Mouse (Mus musculus): ENCODE measurements at regions not wholly inside any gene's neighbourhood (a gene's known extent, or its start where the extent isn't known, plus 50 kb on each side); places are given as distances from the start of the nearest gene placed in this dataset.

- Histone ChIP-seq H3K4me3 (no peak overlapping the region), H3K9ac (replicated peaks) (no peak overlapping the region), H3K36me3 (no peaks in the 10 kb centered on the region), H3K4me2 (replicated peaks) (no peak overlapping the region), H3K9me3 (no peaks in the 10 kb centered on the region), H3K27me3 (no peaks in the 10 kb centered on the region), H3K27ac (replicated peaks) (no peak overlapping the region), H3K4me1 (peaks cover 7% of the 10 kb centered on the region; the same call in 1 of the 2 replicates)
- 60% methylated on average over 15 of the region's 15 CpGs for WGBS
- no peak for ATAC-seq (ENCODE audit: low FRiP score, low read depth)
Observed at GRCm38 (mm10) chr1:153997201-153998181, 97.5 kb upstream of the Teddm2 start.

GRCm38 (mm10) chr1:153999776-154000175, 99.7 kb upstream of the Teddm2 start:
- Histone ChIP-seq H3K36me3 (no peaks in the 10 kb centered on the region), H3K27me3 (no peaks in the 10 kb centered on the region), H3K27ac (replicated peaks) (no peak overlapping the region), H3K9ac (replicated peaks) (no peak overlapping the region), H3K4me1 (peaks cover 7% of the 10 kb centered on the region; the same call in 1 of the 2 replicates), H3K4me3 (no peak overlapping the region), H3K9me3 (no peaks in the 10 kb centered on the region), H3K4me2 (replicated peaks) (no peak overlapping the region)
- WGBS: 71% methylated on average over 6 of the region's 6 CpGs
- no peak for ATAC-seq (ENCODE audit: low FRiP score, low read depth)

GRCm38 (mm10) chr1:154003669-154004068, 103.6 kb upstream of the Teddm2 start:
- H3K4me2 ChIP-seq (replicated peaks): no peak overlapping the region
- no peak overlapping the region for H3K27ac ChIP-seq (replicated peaks)
- no peaks in the 10 kb centered on the region for H3K36me3 ChIP-seq
- WGBS: 91% methylated on average over 7 of the region's 7 CpGs
- H3K27me3 ChIP-seq: no peaks in the 10 kb centered on the region
- no peaks in the 10 kb centered on the region for H3K4me1 ChIP-seq
- H3K4me3 ChIP-seq: no peak overlapping the region
- ATAC-seq (ENCODE audit: low FRiP score, low read depth): no peak
- no peaks in the 10 kb centered on the region for H3K9me3 ChIP-seq
- H3K9ac ChIP-seq (replicated peaks): no peak overlapping the region

- no peak for ATAC-seq (ENCODE audit: low FRiP score, low read depth)
Observed at GRCm38 (mm10) chr1:154004647-154005046, 104.6 kb upstream of the Teddm2 start.

GRCm38 (mm10) chr1:154006055-154006454, 106.0 kb upstream of the Teddm2 start:
- Histone ChIP-seq H3K4me1 (no peaks in the 10 kb centered on the region), H3K9me3 (no peaks in the 10 kb centered on the region), H3K36me3 (no peaks in the 10 kb centered on the region), H3K9ac (replicated peaks) (no peak overlapping the region), H3K27me3 (no peaks in the 10 kb centered on the region), H3K4me3 (no peak overlapping the region), H3K4me2 (replicated peaks) (no peak overlapping the region), H3K27ac (replicated peaks) (no peak overlapping the region)
- 92% methylated on average over 13 of the region's 13 CpGs for WGBS
- no peak for ATAC-seq (ENCODE audit: low FRiP score, low read depth)

More at GRCm38 (mm10) chr1:154004647-154005046, 104.6 kb upstream of the Teddm2 start:
- H3K4me3 ChIP-seq: no peak overlapping the region
- 94% methylated on average over 4 of the region's 4 CpGs for WGBS
- no peaks in the 10 kb centered on the region for H3K9me3 ChIP-seq
- H3K4me1 ChIP-seq: no peaks in the 10 kb centered on the region
- no peaks in the 10 kb centered on the region for H3K27me3 ChIP-seq
- no peak overlapping the region for H3K27ac ChIP-seq (replicated peaks)
- no peaks in the 10 kb centered on the region for H3K36me3 ChIP-seq
- no peak overlapping the region for H3K4me2 ChIP-seq (replicated peaks)
- no peak overlapping the region for H3K9ac ChIP-seq (replicated peaks)

GRCm38 (mm10) chr1:154007440-154007839, 107.4 kb upstream of the Teddm2 start:
- Histone ChIP-seq H3K4me1 (no peaks in the 10 kb centered on the region), H3K27me3 (no peaks in the 10 kb centered on the region), H3K27ac (replicated peaks) (no peak overlapping the region), H3K4me2 (replicated peaks) (no peak overlapping the region), H3K9me3 (no peaks in the 10 kb centered on the region), H3K36me3 (no peaks in the 10 kb centered on the region), H3K4me3 (no peak overlapping the region), H3K9ac (replicated peaks) (no peak overlapping the region)
- no peak for ATAC-seq (ENCODE audit: low FRiP score, low read depth)
- 97% methylated on average over 3 of the region's 3 CpGs for WGBS

- WGBS: 95% methylated on average over 11 of the region's 11 CpGs
- Histone ChIP-seq H3K27me3 (no peaks in the 10 kb centered on the region), H3K4me2 (replicated peaks) (no peak overlapping the region), H3K9ac (replicated peaks) (no peak overlapping the region), H3K4me1 (no peaks in the 10 kb centered on the region), H3K27ac (replicated peaks) (no peak overlapping the region), H3K36me3 (no peaks in the 10 kb centered on the region), H3K4me3 (no peak overlapping the region), H3K9me3 (no peaks in the 10 kb centered on the region)
- no peak for ATAC-seq (ENCODE audit: low FRiP score, low read depth)
Observed at GRCm38 (mm10) chr1:154008593-154009310, 108.7 kb upstream of the Teddm2 start.

- Histone ChIP-seq H3K9ac (replicated peaks) (no peak overlapping the region), H3K27ac (replicated peaks) (no peak overlapping the region), H3K36me3 (no peaks in the 10 kb centered on the region), H3K4me1 (no peaks in the 10 kb centered on the region), H3K4me3 (no peak overlapping the region), H3K27me3 (no peaks in the 10 kb centered on the region), H3K9me3 (no peaks in the 10 kb centered on the region), H3K4me2 (replicated peaks) (no peak overlapping the region)
- ATAC-seq (ENCODE audit: low FRiP score, low read depth): no peak
- 87% methylated on average over 4 of the region's 4 CpGs for WGBS
Observed at GRCm38 (mm10) chr1:154010681-154011080, 110.7 kb upstream of the Teddm2 start.

GRCm38 (mm10) chr1:154016516-154016915, 116.5 kb upstream of the Teddm2 start:
- Histone ChIP-seq H3K36me3 (no peaks in the 10 kb centered on the region), H3K9me3 (no peaks in the 10 kb centered on the region), H3K4me1 (no peaks in the 10 kb centered on the region), H3K9ac (replicated peaks) (no peak overlapping the region), H3K27ac (replicated peaks) (no peak overlapping the region), H3K27me3 (no peaks in the 10 kb centered on the region), H3K4me2 (replicated peaks) (no peak overlapping the region), H3K4me3 (no peak overlapping the region)
- 80% methylated on average over 2 of the region's 2 CpGs for WGBS
- ATAC-seq (ENCODE audit: low FRiP score, low read depth): no peak

- Histone ChIP-seq H3K36me3 (no peaks in the 10 kb centered on the region), H3K4me1 (no peaks in the 10 kb centered on the region)
- WGBS: 88% methylated on average over 6 of the region's 6 CpGs
Observed at GRCm38 (mm10) chr1:154018241-154018640, 118.2 kb upstream of the Teddm2 start.

GRCm38 (mm10) chr1:154024301-154024700, 124.3 kb upstream of the Teddm2 start:
- Histone ChIP-seq H3K4me2 (replicated peaks) (no peak overlapping the region), H3K9ac (replicated peaks) (no peak overlapping the region), H3K27me3 (no peaks in the 10 kb centered on the region), H3K4me1 (no peaks in the 10 kb centered on the region), H3K9me3 (no peaks in the 10 kb centered on the region), H3K27ac (replicated peaks) (no peak overlapping the region), H3K4me3 (no peak overlapping the region), H3K36me3 (no peaks in the 10 kb centered on the region)
- WGBS: 88% methylated on average over 3 of the region's 3 CpGs
- ATAC-seq (ENCODE audit: low FRiP score, low read depth): no peak

More at GRCm38 (mm10) chr1:154018241-154018640, 118.2 kb upstream of the Teddm2 start:
- H3K9me3 ChIP-seq: no peaks in the 10 kb centered on the region
- H3K27me3 ChIP-seq: no peaks in the 10 kb centered on the region
- no peak overlapping the region for H3K27ac ChIP-seq (replicated peaks)
- H3K4me3 ChIP-seq: no peak overlapping the region
- H3K4me2 ChIP-seq (replicated peaks): no peak overlapping the region
- no peak overlapping the region for H3K9ac ChIP-seq (replicated peaks)
- ATAC-seq (ENCODE audit: low FRiP score, low read depth): no peak

GRCm38 (mm10) chr1:154027303-154027702, 127.3 kb upstream of the Teddm2 start:
- Histone ChIP-seq H3K4me3 (no peak overlapping the region), H3K9me3 (no peaks in the 10 kb centered on the region), H3K36me3 (no peaks in the 10 kb centered on the region), H3K27ac (replicated peaks) (no peak overlapping the region), H3K27me3 (no peaks in the 10 kb centered on the region), H3K4me1 (no peaks in the 10 kb centered on the region; the same call in 1 of the 2 replicates), H3K4me2 (replicated peaks) (no peak overlapping the region), H3K9ac (replicated peaks) (no peak overlapping the region)
- no peak for ATAC-seq (ENCODE audit: low FRiP score, low read depth)
- WGBS: 84% methylated on average over 4 of the region's 4 CpGs
